Mouse (Mus musculus): Measurements from ENCODE around the gene Slc46a2.

Gene Slc46a2

GRCm38 (mm10) chr4:59891723-59892416, 23.0 kb downstream of the Slc46a2 start:
- DNase-seq (ENCODE audit: low read depth in 1 of 2, low spot score in 2 of 2): no peak

DNA sequence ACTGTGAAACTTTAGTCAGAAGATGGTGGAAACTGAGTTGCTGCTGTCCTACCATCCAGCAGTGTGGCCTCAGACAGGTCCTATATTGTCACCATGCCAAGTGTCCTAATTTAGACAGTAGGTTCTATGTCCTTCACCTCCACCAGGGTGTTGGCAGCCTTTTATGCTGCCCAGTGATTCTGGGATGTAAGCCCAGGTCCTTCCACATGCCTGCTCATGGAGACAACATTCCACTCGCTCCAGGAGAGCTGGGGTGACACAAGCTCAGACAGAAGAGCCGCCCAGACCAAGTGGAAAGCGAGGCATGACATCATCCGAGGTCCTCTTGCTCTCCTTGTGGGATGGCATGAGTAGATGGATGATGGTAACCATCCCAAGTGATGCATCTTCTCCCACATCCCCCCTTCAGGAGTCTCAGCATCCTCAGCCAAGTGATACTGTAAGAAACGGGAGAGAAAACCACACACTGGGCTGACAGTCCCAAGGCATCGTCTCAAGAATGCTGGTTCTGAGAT, 24.7 kb downstream of the Slc46a2 start:
- DNase-seq (ENCODE audit: low read depth in 1 of 2, low spot score in 2 of 2): no peak

DNA sequence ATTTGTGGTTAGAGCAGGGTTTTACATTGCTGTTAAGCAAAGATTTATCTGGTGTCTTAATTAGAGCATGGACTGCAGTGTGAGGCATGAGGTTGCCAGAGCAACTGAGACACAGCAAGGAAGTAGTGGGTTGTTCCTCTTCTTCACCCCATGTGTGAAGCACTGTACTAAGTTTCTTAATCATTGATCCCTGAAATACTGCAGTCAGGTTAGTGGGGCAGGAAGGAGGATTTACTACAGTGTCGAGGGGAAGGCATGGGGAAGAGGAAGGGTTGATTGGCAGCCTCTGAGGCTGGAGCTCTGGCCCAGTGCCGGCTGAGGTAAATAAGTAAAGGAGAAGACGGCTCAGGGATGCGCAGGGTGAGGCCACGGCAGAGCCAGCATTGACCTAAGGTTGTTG, 26.8 kb downstream of the Slc46a2 start:
- no peak for DNase-seq (ENCODE audit: low read depth in 1 of 2, low spot score in 2 of 2)

DNA sequence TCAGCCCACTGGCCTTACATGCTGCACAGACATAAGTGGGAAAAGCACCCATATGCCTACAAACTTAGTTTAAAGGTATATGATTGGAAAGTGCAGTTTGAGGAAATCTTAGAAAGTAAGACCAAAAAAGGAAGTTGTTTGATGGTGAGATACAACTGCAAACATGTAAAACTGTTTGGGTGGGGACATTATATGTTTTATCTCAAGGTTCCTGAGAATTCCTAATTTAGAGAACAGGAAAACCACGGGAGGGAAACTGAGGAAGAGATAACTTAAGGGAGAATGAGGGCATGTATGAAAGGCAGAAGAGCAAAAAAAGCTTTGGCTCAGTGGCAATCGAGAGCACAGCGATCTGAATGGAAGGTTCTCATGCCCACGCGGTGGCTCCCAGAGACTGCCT, 27.8 kb downstream of the Slc46a2 start:
- no peak for DNase-seq (ENCODE audit: low read depth in 1 of 2, low spot score in 2 of 2)

- no peak for DNase-seq (ENCODE audit: low read depth in 1 of 2, low spot score in 2 of 2)
Observed at GRCm38 (mm10) chr4:59886281-59886680, 28.6 kb downstream of the Slc46a2 start.

GRCm38 (mm10) chr4:59884136-59884696, 30.6 kb downstream of the Slc46a2 start:
- DNase-seq (ENCODE audit: low read depth in 1 of 2, low spot score in 2 of 2): no peak

DNA sequence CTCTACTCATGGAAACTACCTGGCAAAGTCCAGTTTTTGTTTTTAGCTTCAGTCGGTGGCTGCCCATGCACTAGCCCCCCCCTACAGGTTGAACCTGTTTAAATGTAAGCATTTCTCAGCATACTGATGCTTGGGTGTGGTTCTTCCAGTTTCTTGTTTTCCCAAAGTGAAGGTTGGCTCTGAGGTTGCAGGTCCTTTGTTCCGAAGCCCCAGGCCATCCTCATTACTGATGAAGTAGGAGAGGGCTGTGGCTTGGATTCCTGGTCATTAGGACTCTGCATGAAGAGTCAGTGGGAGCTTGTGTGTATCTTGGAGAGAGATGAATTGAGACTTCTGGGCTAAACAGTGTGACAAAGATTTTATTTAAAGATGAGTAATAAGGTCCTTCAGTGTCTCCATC, 33.6 kb downstream of the Slc46a2 start:
- no peak for DNase-seq (ENCODE audit: low read depth in 1 of 2, low spot score in 2 of 2)

- no peak for DNase-seq (ENCODE audit: low read depth in 1 of 2, low spot score in 2 of 2)
Observed at GRCm38 (mm10) chr4:59880725-59881124, 34.1 kb downstream of the Slc46a2 start.

- no peak for DNase-seq (ENCODE audit: low read depth in 1 of 2, low spot score in 2 of 2)
Observed at GRCm38 (mm10) chr4:59879444-59879843, 35.4 kb downstream of the Slc46a2 start.

- no peak for DNase-seq (ENCODE audit: low read depth in 1 of 2, low spot score in 2 of 2)
Observed at GRCm38 (mm10) chr4:59878595-59878994, 36.3 kb downstream of the Slc46a2 start.

- DNase-seq (ENCODE audit: low read depth in 1 of 2, low spot score in 2 of 2): no peak
Observed at GRCm38 (mm10) chr4:59877025-59877424, 37.8 kb downstream of the Slc46a2 start.

DNA sequence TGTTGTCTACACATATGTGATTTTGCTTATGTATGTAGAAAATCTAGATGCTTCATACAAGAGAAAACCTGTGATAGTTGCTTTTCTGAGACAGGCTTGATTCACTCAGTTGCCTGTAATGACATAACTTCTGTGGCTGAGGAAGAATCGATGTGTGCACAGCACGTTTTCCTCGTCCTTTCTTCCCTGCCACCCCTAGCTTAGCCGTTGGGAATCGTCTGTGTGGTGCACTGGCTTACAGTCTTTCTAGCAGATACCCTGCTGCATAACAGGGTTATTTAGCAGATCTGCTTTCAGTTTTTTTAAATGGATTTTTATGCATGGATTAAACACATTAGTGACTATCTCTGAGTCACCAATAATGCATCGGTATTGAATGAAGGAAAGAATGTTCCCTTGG, 38.3 kb downstream of the Slc46a2 start:
- no peak for DNase-seq (ENCODE audit: low read depth in 1 of 2, low spot score in 2 of 2)

- DNase-seq (ENCODE audit: low read depth in 1 of 2, low spot score in 2 of 2): no peak
Observed at GRCm38 (mm10) chr4:59873830-59874229, 41.0 kb downstream of the Slc46a2 start.

DNA sequence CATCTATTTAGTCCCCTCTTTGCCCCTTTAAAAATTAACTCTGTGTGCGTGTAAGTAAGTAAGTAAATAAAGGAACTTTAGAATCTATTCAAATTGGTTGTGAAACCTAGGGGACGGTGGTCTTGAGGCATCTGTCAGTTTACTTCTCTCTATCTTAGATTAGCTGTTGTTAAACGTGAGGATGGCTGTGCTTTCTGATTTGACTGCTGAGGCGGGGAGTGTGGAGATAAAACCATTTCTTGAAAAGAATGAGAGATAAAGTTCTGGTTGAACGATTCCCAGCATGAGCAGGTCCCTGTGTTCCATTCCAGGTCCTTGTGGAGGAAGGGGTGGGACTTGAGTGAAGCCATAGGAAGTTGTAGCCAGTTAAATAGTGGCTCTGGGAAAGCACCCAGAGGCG, 41.6 kb downstream of the Slc46a2 start:
- DNase-seq (ENCODE audit: low read depth in 1 of 2, low spot score in 2 of 2): no peak

GRCm38 (mm10) chr4:59870859-59871591, 43.8 kb downstream of the Slc46a2 start:
- peak; percentile 57 to 67 for DNase-seq (ENCODE audit: low read depth in 1 of 2, low spot score in 2 of 2)

DNA sequence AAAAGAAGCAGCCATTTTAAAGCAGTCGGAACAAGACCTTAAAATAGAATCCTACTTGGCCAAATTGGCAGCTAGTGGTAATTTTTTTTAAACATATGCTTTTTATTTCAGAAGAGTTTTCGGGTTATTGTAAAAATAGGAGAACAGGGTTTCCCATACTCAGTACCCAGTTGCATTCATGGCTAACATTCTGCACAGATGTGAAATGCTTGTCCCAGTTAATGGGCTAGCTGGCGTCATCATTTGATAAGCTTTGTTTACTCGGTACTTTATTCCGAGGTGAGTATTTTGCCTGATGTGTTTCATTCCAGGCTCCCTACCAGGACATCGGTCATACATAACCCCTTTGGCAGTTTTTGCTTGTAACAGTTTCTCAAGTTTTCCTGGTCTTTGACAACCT, 44.4 kb downstream of the Slc46a2 start:
- DNase-seq (ENCODE audit: low read depth in 1 of 2, low spot score in 2 of 2): no peak

- DNase-seq (ENCODE audit: low read depth in 1 of 2, low spot score in 2 of 2): no peak
Observed at GRCm38 (mm10) chr4:59869488-59870057, 45.3 kb downstream of the Slc46a2 start.

- no peak for DNase-seq (ENCODE audit: low read depth in 1 of 2, low spot score in 2 of 2)
Observed at GRCm38 (mm10) chr4:59868086-59868485, 46.8 kb downstream of the Slc46a2 start.

DNA sequence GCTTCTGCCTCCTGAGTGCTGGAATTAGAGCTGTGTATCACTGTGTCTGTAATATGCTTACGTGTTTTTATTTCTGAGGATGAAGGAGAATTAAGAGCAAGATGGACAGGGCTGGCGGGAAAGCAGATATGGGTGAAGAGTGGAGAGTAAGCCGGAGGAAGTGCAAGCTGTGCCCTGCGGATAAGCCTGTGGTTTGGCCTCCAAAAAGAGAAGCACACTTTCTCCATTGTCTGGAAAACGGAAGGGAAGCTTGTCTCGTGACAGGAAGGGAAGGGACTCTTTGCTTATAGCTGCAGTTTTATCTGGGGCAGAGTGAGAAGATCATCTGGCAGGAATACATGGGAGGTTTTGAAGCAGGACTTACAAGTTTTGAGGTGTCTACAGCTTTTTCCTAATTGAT, 51.0 kb downstream of the Slc46a2 start:
- DNase-seq (ENCODE audit: low read depth in 1 of 2, low spot score in 2 of 2): peak; percentile 33 to 45

DNA sequence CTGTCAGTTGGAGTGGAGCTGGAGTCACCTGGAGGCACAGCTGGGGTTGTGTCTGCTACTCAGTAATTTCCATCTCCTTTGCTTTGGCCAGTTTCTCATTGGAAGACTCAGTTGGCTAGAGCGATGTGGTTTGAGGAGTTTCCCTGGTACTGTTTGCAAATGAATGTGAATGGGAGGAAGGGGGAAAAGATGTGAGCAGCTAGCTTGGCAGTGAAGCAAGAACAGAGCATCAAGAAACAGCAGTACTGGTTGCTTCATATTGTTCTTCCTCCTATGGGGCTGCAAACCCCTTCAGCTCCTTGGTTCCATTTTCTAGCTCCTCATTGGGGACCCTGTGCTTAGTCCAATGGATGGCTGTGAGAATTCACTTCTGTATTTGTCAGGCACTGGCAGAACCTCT, 52.5 kb downstream of the Slc46a2 start:
- no peak for DNase-seq (ENCODE audit: low read depth in 1 of 2, low spot score in 2 of 2)

GRCm38 (mm10) chr4:59861871-59862270, 53.0 kb downstream of the Slc46a2 start:
- DNase-seq (ENCODE audit: low read depth in 1 of 2, low spot score in 2 of 2): no peak

GRCm38 (mm10) chr4:59860431-59860830, 54.4 kb downstream of the Slc46a2 start:
- DNase-seq (ENCODE audit: low read depth in 1 of 2, low spot score in 2 of 2): no peak

Measured in monocyte, adult 2 months (primary cell).